Mouse (Mus musculus) lung, adult 2 months (tissue): Measurements from ENCODE around the gene Bmyc.

ENCODE experiments used
- CTCF ChIP-seq: fragments of 200-500 bp; IDR thresholded peaks from 2 replicates; pipeline ENCODE4 v1.5.1; 2011; ENCODE audit warnings: mild to moderate bottlenecking, low read length, control low read depth; ENCODE audit not compliant: insufficient read depth
- POLR2A ChIP-seq: fragments of 200-500 bp; IDR thresholded peaks from 2 replicates; pipeline ENCODE4 v1.6.1; 2011; ENCODE audit warnings: low read depth, mild to moderate bottlenecking, control low read depth, low read length, borderline replicate concordance; ENCODE audit errors: extremely low read depth

DNA sequence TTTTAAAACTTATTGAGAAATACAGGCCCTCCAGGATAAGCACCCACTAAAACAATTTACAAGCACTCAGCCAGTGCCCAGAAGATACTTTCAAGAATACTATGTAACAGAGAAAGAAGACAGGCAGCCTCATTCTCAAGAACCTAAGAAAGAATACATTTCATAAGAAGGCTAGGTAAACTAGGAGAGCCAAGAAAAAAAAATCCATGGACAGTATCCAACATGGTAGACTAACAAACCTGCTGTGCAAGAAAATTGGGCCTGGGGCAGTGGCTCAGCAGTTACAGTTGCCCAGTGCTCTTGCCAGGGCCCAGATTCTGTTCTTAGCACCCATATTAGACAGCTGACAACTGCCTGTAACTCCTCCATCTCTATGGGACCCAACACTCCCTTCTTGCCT is 10.7 kb downstream of the Bmyc start:
- TF ChIP-seq CTCF (no peak), POLR2A (no peak)
